Mouse (Mus musculus) activated CD4-positive, CD25-positive, alpha-beta regulatory T cell, adult 9 weeks (primary cell): ENCODE results near the gene Ptma. TPM values are rescaled to one million over a fixed set of nuclear protein-coding genes. Genes with fewer than 3 reads are reported as not detected.

ENCODE experiments used
- polyA plus RNA-seq: library from polyadenylated mRNA; unstranded; fragments of 100-300 nt; shearing (Covaris generic); gene quantifications from one replicate; pipeline ENCODE4 v1.2.1, GENCODE M21; 2017

Gene Ptma
- polyA plus RNA-seq, result 1,686 TPM

GRCm38 (mm10) chr1:86526116-86526788, at the start of gene Ptma:
TSS of gene Ptma (plus strand) at chr1:86526726.

Other genes starting within 250 kb of the Ptma start
- not detected for gene B3gnt7, start 223.9 kb upstream of the Ptma start, polyA plus RNA-seq
- 442 TPM for gene Ncl, start 167.3 kb upstream of the Ptma start, polyA plus RNA-seq
- gene Nmur1, start 100.5 kb upstream of the Ptma start, polyA plus RNA-seq, result 1.9 TPM
- gene Tex44, start 100.4 kb upstream of the Ptma start, polyA plus RNA-seq, result not detected
- 54.2 TPM for gene Pde6d, start 55.9 kb downstream of the Ptma start, polyA plus RNA-seq
- 34.9 TPM for gene Cops7b, start 56.2 kb downstream of the Ptma start, polyA plus RNA-seq
- not detected for gene Nppc, start 143.8 kb downstream of the Ptma start, polyA plus RNA-seq
- gene Dis3l2, start 177.1 kb downstream of the Ptma start, polyA plus RNA-seq, result 36.3 TPM